Comparison of ENCODE assay signal across 18 mouse cellular contexts in genomic region chrX:78434357-78434756, GRCm38 (mm10).
A peak's percentile ranks its signal among the peaks of the same experiment; 100 is the strongest.
DNase-seq lines count a peak whose midpoint lies in the region; ATAC-seq lines count a peak whose summit lies in the region.
"Had no signal": no experiment of that assay in that cellular context is flagged by ENCODE, and none has a peak within 500 bp of the region (broad histone marks: within the 10 kb centered on the region; RNA-seq: fewer than 3 reads in every experiment).

No protein-coding gene starts in this region.

- no peaks in the 10 kb centered on the region for H3K36me3 ChIP-seq in hindbrain, embryonic 14.5 days (replicated peaks; ENCODE audit: control insufficient read depth, insufficient read depth)
- no peaks in the 10 kb centered on the region for H3K36me3 ChIP-seq in hindbrain, embryonic 12.5 days
- H3K36me3 ChIP-seq: embryonic facial prominence, embryonic 15.5 days; neural tube, embryonic 12.5 days had no signal

- DNase-seq in cerebellum, postnatal 14 days = peak; percentile 55 to 58
- DNase-seq in cerebellum, adult 11 months = no peak
- DNase-seq in hindbrain, embryonic 14.5 days (ENCODE audit: low spot score) = peak; percentile 24
- peak; percentile 1 for DNase-seq in right cerebral cortex, adult 18-20 months
- no peak for DNase-seq in right cerebral cortex, postnatal 4 days
- peak; percentile 26 to 41 for DNase-seq in layer of hippocampus, postnatal 10 days (ENCODE audit: low spot score in 2 of 2)
- no peak for DNase-seq in ovary, adult 18-20 months (ENCODE audit: low spot score)
- DNase-seq: adrenal gland, adult 2 months; cerebellum, adult 8-10 months; embryo, embryonic 11 days; kidney, adult 18-20 months; kidney, postnatal 10 days; lung, adult 18-20 months; lung, postnatal 36 days had no signal

- H3K27me3 ChIP-seq in hindbrain, embryonic 14.5 days (ENCODE audit: control insufficient read depth, insufficient read depth, low read length) = no peaks in the 10 kb centered on the region
- no peaks in the 10 kb centered on the region for H3K27me3 ChIP-seq in hindbrain, embryonic 12.5 days
- H3K27me3 ChIP-seq: CH12.LX; embryonic facial prominence, embryonic 15.5 days; neural tube, embryonic 12.5 days had no signal

- H3K4me3 ChIP-seq in hindbrain, embryonic 14.5 days (replicated peaks; ENCODE audit: low read length) = no peak overlapping the region
- no peak overlapping the region for H3K4me3 ChIP-seq in hindbrain, embryonic 12.5 days
- H3K4me3 ChIP-seq: embryonic facial prominence, embryonic 15.5 days; neural tube, embryonic 12.5 days had no signal

- H3K9ac ChIP-seq in hindbrain, embryonic 14.5 days = no peak overlapping the region
- no peak overlapping the region for H3K9ac ChIP-seq in hindbrain, embryonic 12.5 days
- H3K9ac ChIP-seq: embryonic facial prominence, embryonic 15.5 days; neural tube, embryonic 12.5 days had no signal

- no peak overlapping the region for H3K27ac ChIP-seq in hindbrain, embryonic 14.5 days
- H3K27ac ChIP-seq in hindbrain, embryonic 12.5 days = no peak overlapping the region
- H3K27ac ChIP-seq: embryonic facial prominence, embryonic 15.5 days; neural tube, embryonic 12.5 days had no signal

- 84% methylated on average over 6 of the region's 6 CpGs for WGBS in hindbrain, embryonic 14.5 days
- 81% methylated on average over 6 of the region's 6 CpGs for WGBS in hindbrain, embryonic 12.5 days

- H3K4me2 ChIP-seq in hindbrain, embryonic 14.5 days (replicated peaks) = no peak overlapping the region
- no peak overlapping the region for H3K4me2 ChIP-seq in hindbrain, embryonic 12.5 days (replicated peaks)
- H3K4me2 ChIP-seq: embryonic facial prominence, embryonic 15.5 days; neural tube, embryonic 12.5 days had no signal

- no peak for ATAC-seq in hindbrain, embryonic 14.5 days (ENCODE audit: low FRiP score)
- no peak for ATAC-seq in hindbrain, embryonic 12.5 days (ENCODE audit: low FRiP score)

- H3K4me1 ChIP-seq in hindbrain, embryonic 14.5 days (replicated peaks; ENCODE audit: control insufficient read depth, insufficient read depth, low read length) = no peaks in the 10 kb centered on the region
- H3K4me1 ChIP-seq in hindbrain, embryonic 12.5 days = no peaks in the 10 kb centered on the region
- H3K4me1 ChIP-seq: embryonic facial prominence, embryonic 15.5 days; neural tube, embryonic 12.5 days had no signal

- H3K9me3 ChIP-seq in hindbrain, embryonic 14.5 days (ENCODE audit: control insufficient read depth, low read length) = no peaks in the 10 kb centered on the region
- no peaks in the 10 kb centered on the region for H3K9me3 ChIP-seq in hindbrain, embryonic 12.5 days (replicated peaks)
- H3K9me3 ChIP-seq: embryonic facial prominence, embryonic 15.5 days; neural tube, embryonic 12.5 days had no signal

Comparison
In these comparisons a context has a peak if more than half of its experiments do, and no peak if none do; other contexts are left out.
1. DNase-seq: peak in cerebellum, postnatal 14 days (2 of 2), hindbrain, embryonic 14.5 days (single experiment), right cerebral cortex, adult 18-20 months (single experiment) and layer of hippocampus, postnatal 10 days (2 of 2); none in cerebellum, adult 11 months (single experiment), right cerebral cortex, postnatal 4 days (single experiment) and ovary, adult 18-20 months (single experiment).